Mouse (Mus musculus): Measurements from ENCODE around the gene Prkrip1. TPM values are rescaled to one million over a fixed set of nuclear protein-coding genes. Genes with fewer than 3 reads are reported as not detected.
"Not testable (repeated sequence)": the region's sequence is repeated elsewhere in the genome, so short reads cannot be mapped to it uniquely, and the experiment has no call there.

Prkrip1 gene
- total and polyA plus RNA-seq, 2 experiments from 2014 or later: 8.4 to 32.7 TPM

GRCm38 (mm10) chr5:136168071-136168470, 30.7 kb downstream of the Prkrip1 start:
- Histone ChIP-seq H3K27ac (ENCODE audit: low read depth) (no peak overlapping the region), H3K4me1 (ENCODE audit: control insufficient read depth, insufficient read depth) (0 out of 2 replicates have a peak, but pooled peaks cover 4% of the 10 kb centered on the region), H3K9ac (replicated peaks; ENCODE audit: low read depth, low read length) (no peak overlapping the region), H3K36me3 (replicated peaks; ENCODE audit: control insufficient read depth, insufficient read depth, low read length) (no peaks in the 10 kb centered on the region), H3K4me3 (ENCODE audit: low read depth, low read length) (no peak overlapping the region), H3K27me3 (ENCODE audit: control insufficient read depth, insufficient read depth, low read length) (peaks cover 3% of the 10 kb centered on the region; the same call in 1 of the 2 replicates), H3K4me2 (ENCODE audit: low read depth, low read length) (no peak overlapping the region), H3K9me3 (replicated peaks; ENCODE audit: control insufficient read depth, low read length) (0 out of 2 replicates have a peak, but pooled peaks cover 4% of the 10 kb centered on the region)
- ATAC-seq (ENCODE audit: insufficient read depth, low read depth) (no peak), DNase-seq (ENCODE audit: low spot score) (no peak)
- 88% methylated on average over 3 of the region's 3 CpGs for WGBS
- TF ChIP-seq CTCF (IDR thresholded peaks at IDR 0.05; ENCODE audit: low read depth): no peak
- no peak for TF ChIP-seq EP300 (IDR thresholded peaks at IDR 0.05; ENCODE audit: low read depth)

- DNase-seq (ENCODE audit: low spot score) (no peak), ATAC-seq (ENCODE audit: insufficient read depth, low read depth) (no peak)
- Histone ChIP-seq H3K9me3 (replicated peaks; ENCODE audit: control insufficient read depth, low read length) (0 out of 2 replicates have a peak, but pooled peaks cover 4% of the 10 kb centered on the region), H3K4me1 (ENCODE audit: control insufficient read depth, insufficient read depth) (0 out of 2 replicates have a peak, but pooled peaks cover 4% of the 10 kb centered on the region), H3K27ac (ENCODE audit: low read depth) (no peak overlapping the region), H3K9ac (replicated peaks; ENCODE audit: low read depth, low read length) (no peak overlapping the region), H3K27me3 (ENCODE audit: control insufficient read depth, insufficient read depth, low read length) (peaks cover 3% of the 10 kb centered on the region; the same call in 1 of the 2 replicates), H3K4me2 (ENCODE audit: low read depth, low read length) (no peak overlapping the region), H3K36me3 (replicated peaks; ENCODE audit: control insufficient read depth, insufficient read depth, low read length) (no peaks in the 10 kb centered on the region), H3K4me3 (ENCODE audit: low read depth, low read length) (no peak overlapping the region)
- WGBS: 86% methylated on average over 4 of the region's 4 CpGs
- TF ChIP-seq CTCF (IDR thresholded peaks at IDR 0.05; ENCODE audit: low read depth) (no peak), EP300 (IDR thresholded peaks at IDR 0.05; ENCODE audit: low read depth) (no peak)
Measured at GRCm38 (mm10) chr5:136167296-136167695, 31.5 kb downstream of the Prkrip1 start.

GRCm38 (mm10) chr5:136165246-136165645, 33.5 kb downstream of the Prkrip1 start:
- H3K9ac ChIP-seq (replicated peaks; ENCODE audit: low read depth, low read length): no peak overlapping the region
- no peaks in the 10 kb centered on the region for H3K4me1 ChIP-seq (ENCODE audit: control insufficient read depth, insufficient read depth)
- no peak overlapping the region for H3K27ac ChIP-seq (ENCODE audit: low read depth)
- 71% methylated on average over 8 of the region's 8 CpGs for WGBS
- DNase-seq (ENCODE audit: low spot score): no peak
- no peak overlapping the region for H3K4me2 ChIP-seq (ENCODE audit: low read depth, low read length)
- ATAC-seq (ENCODE audit: insufficient read depth, low read depth): no peak
- H3K27me3 ChIP-seq (ENCODE audit: control insufficient read depth, insufficient read depth, low read length): no peaks in the 10 kb centered on the region
- 0 out of 2 replicates have a peak, but pooled peaks cover 4% of the 10 kb centered on the region for H3K9me3 ChIP-seq (replicated peaks; ENCODE audit: control insufficient read depth, low read length)
- H3K4me3 ChIP-seq (ENCODE audit: low read depth, low read length): no peak overlapping the region
- no peaks in the 10 kb centered on the region for H3K36me3 ChIP-seq (replicated peaks; ENCODE audit: control insufficient read depth, insufficient read depth, low read length)
- TF ChIP-seq CTCF (IDR thresholded peaks at IDR 0.05; ENCODE audit: low read depth): no peak
- no peak for TF ChIP-seq EP300 (IDR thresholded peaks at IDR 0.05; ENCODE audit: low read depth)

GRCm38 (mm10) chr5:136163807-136164474, 34.8 kb downstream of the Prkrip1 start:
- no peak overlapping the region for H3K4me2 ChIP-seq (ENCODE audit: low read depth, low read length)
- DNase-seq (ENCODE audit: low spot score) (no peak), ATAC-seq (ENCODE audit: insufficient read depth, low read depth) (no peak)
- H3K36me3 ChIP-seq (replicated peaks; ENCODE audit: control insufficient read depth, insufficient read depth, low read length): no peaks in the 10 kb centered on the region
- H3K4me1 ChIP-seq (ENCODE audit: control insufficient read depth, insufficient read depth): no peaks in the 10 kb centered on the region
- H3K4me3 ChIP-seq (ENCODE audit: low read depth, low read length): no peak overlapping the region
- H3K27me3 ChIP-seq (ENCODE audit: control insufficient read depth, insufficient read depth, low read length): no peaks in the 10 kb centered on the region
- WGBS: 79% methylated on average over 11 of the region's 11 CpGs
- H3K9ac ChIP-seq (replicated peaks; ENCODE audit: low read depth, low read length): no peak overlapping the region
- H3K27ac ChIP-seq (ENCODE audit: low read depth): no peak overlapping the region
- H3K9me3 ChIP-seq (replicated peaks; ENCODE audit: control insufficient read depth, low read length): 0 out of 2 replicates have a peak, but pooled peaks cover 4% of the 10 kb centered on the region
- TF ChIP-seq CTCF (IDR thresholded peaks at IDR 0.05; ENCODE audit: low read depth): no peak
- no peak for TF ChIP-seq EP300 (IDR thresholded peaks at IDR 0.05; ENCODE audit: low read depth)

- DNase-seq (ENCODE audit: low spot score); H3K4me1 ChIP-seq (ENCODE audit: control insufficient read depth, insufficient read depth); H3K4me2 ChIP-seq (ENCODE audit: low read depth, low read length); H3K9me3 ChIP-seq (replicated peaks; ENCODE audit: control insufficient read depth, low read length); H3K36me3 ChIP-seq (replicated peaks; ENCODE audit: control insufficient read depth, insufficient read depth, low read length); H3K27ac ChIP-seq (ENCODE audit: low read depth); H3K9ac ChIP-seq (replicated peaks; ENCODE audit: low read depth, low read length); H3K4me3 ChIP-seq (ENCODE audit: low read depth, low read length); H3K27me3 ChIP-seq (ENCODE audit: control insufficient read depth, insufficient read depth, low read length); ATAC-seq (ENCODE audit: insufficient read depth, low read depth): not testable (repeated sequence)
- WGBS: 82% methylated on average over 11 of the region's 12 CpGs
Measured at GRCm38 (mm10) chr5:136160084-136160483, 38.7 kb downstream of the Prkrip1 start.

GRCm38 (mm10) chr5:136155399-136155798, 43.4 kb downstream of the Prkrip1 start:
- ATAC-seq (ENCODE audit: insufficient read depth, low read depth) (no peak), DNase-seq (ENCODE audit: low spot score) (no peak)
- Histone ChIP-seq H3K9ac (replicated peaks; ENCODE audit: low read depth, low read length) (no peak overlapping the region), H3K4me2 (ENCODE audit: low read depth, low read length) (no peak overlapping the region), H3K4me1 (ENCODE audit: control insufficient read depth, insufficient read depth) (no peaks in the 10 kb centered on the region), H3K9me3 (replicated peaks; ENCODE audit: control insufficient read depth, low read length) (no peaks in the 10 kb centered on the region), H3K36me3 (replicated peaks; ENCODE audit: control insufficient read depth, insufficient read depth, low read length) (no peaks in the 10 kb centered on the region), H3K4me3 (ENCODE audit: low read depth, low read length) (no peak overlapping the region), H3K27me3 (ENCODE audit: control insufficient read depth, insufficient read depth, low read length) (no peaks in the 10 kb centered on the region), H3K27ac (ENCODE audit: low read depth) (no peak overlapping the region)
- WGBS: 62% methylated on average over 5 of the region's 5 CpGs
- TF ChIP-seq CTCF (IDR thresholded peaks at IDR 0.05; ENCODE audit: low read depth) (no peak), EP300 (IDR thresholded peaks at IDR 0.05; ENCODE audit: low read depth) (no peak)
